Mouse (Mus musculus) C2C12 (cell line): ENCODE data around the gene Crisp2. TPM values are rescaled to one million over a fixed set of nuclear protein-coding genes. Genes with fewer than 3 reads are reported as not detected.

Experiments
- H3K27me3 ChIP-seq: one replicate; pipeline ENCODE4 v1.6.1; 2011; ENCODE audit not compliant: control insufficient read depth, insufficient read depth, insufficient read length
- H3K36me3 ChIP-seq: one replicate; pipeline ENCODE4 v1.6.1; 2011; ENCODE audit not compliant: control insufficient read depth, insufficient read depth
- H3K4me3 ChIP-seq: one replicate; pipeline ENCODE4 v1.5.1; 2011; ENCODE audit warnings: mild to moderate bottlenecking, control low read depth; ENCODE audit not compliant: poor library complexity, insufficient read depth, severe bottlenecking
- H3K79me2 ChIP-seq: one replicate; pipeline ENCODE4 v1.6.1; 2011; ENCODE audit not compliant: control insufficient read depth, insufficient read depth
- H3K79me3 ChIP-seq: one replicate; pipeline ENCODE4 v1.6.1; 2011; ENCODE audit warnings: low read depth, control low read depth
- H3ac ChIP-seq: one replicate; pipeline ENCODE3; 2011; ENCODE audit warnings: low read depth; ENCODE audit not compliant: control insufficient read depth, insufficient read length
- CEBPB ChIP-seq: IDR thresholded peaks from one replicate; pipeline ENCODE4 v1.6.1; 2011; ENCODE audit warnings: low read depth, mild to moderate bottlenecking, control low read depth, moderate library complexity
- CTCF ChIP-seq: IDR thresholded peaks from one replicate; pipeline ENCODE4 v1.5.1; 2011; ENCODE audit not compliant: control insufficient read depth, insufficient read depth, insufficient read length
- FOSL1 ChIP-seq: IDR thresholded peaks from one replicate; pipeline ENCODE4 v1.8.0; 2011; ENCODE audit warnings: mild to moderate bottlenecking, low read length; ENCODE audit not compliant: poor library complexity, insufficient read depth, severe bottlenecking
- MAX ChIP-seq: IDR thresholded peaks from one replicate; pipeline ENCODE4 v1.6.1; 2011; ENCODE audit warnings: mild to moderate bottlenecking, control low read depth
- MYOD1 ChIP-seq: IDR thresholded peaks from one replicate; pipeline ENCODE4 v1.6.1; 2011; ENCODE audit warnings: low read depth; ENCODE audit not compliant: control insufficient read depth, insufficient read length
- MYOG ChIP-seq: IDR thresholded peaks from one replicate; pipeline ENCODE4 v1.6.1; 2011; ENCODE audit not compliant: control insufficient read depth, insufficient read length; ENCODE audit errors: extremely low read depth
- USF1 ChIP-seq: IDR thresholded peaks from one replicate; pipeline ENCODE4 v1.6.1; 2011; ENCODE audit warnings: low read depth, mild to moderate bottlenecking, control low read depth, moderate library complexity
- polyA plus RNA-seq: library from polyadenylated mRNA; unstranded; fragments of >200 nt; fragmentation: generic; extraction: Trizol; gene quantifications from one replicate; pipeline ENCODE4 v1.2.1, GENCODE M21; 2012; ENCODE audit warnings: missing spikeins

Crisp2 gene
- polyA plus RNA-seq, 1 experiment = not detected

GRCm38 (mm10) chr17:40821477-40821876, 14.7 kb upstream of the Crisp2 start:
- TF ChIP-seq FOSL1 (no peak), MAX (no peak)
- H3K27me3 ChIP-seq = no peaks in the 10 kb centered on the region
- H3K79me3 ChIP-seq = no peaks in the 10 kb centered on the region
- H3K79me2 ChIP-seq = no peaks in the 10 kb centered on the region
- H3ac ChIP-seq = no peak overlapping the region
- H3K4me3 ChIP-seq = no peak overlapping the region
- H3K36me3 ChIP-seq = no peaks in the 10 kb centered on the region

- H3K27me3 ChIP-seq = no peaks in the 10 kb centered on the region
- H3K36me3 ChIP-seq = no peaks in the 10 kb centered on the region
- H3K79me3 ChIP-seq = no peaks in the 10 kb centered on the region
- no peak overlapping the region for H3ac ChIP-seq
- no peak for TF ChIP-seq CEBPB
- no peak for TF ChIP-seq CTCF
- TF ChIP-seq MAX = no peak
- TF ChIP-seq USF1 = no peak
- no peak for TF ChIP-seq FOSL1
- no peak for TF ChIP-seq MYOG
- TF ChIP-seq MYOD1 = no peak
- H3K79me2 ChIP-seq = no peaks in the 10 kb centered on the region
- H3K4me3 ChIP-seq = no peak overlapping the region
Observed at GRCm38 (mm10) chr17:40817340-40817943, 10.6 kb upstream of the Crisp2 start.

DNA sequence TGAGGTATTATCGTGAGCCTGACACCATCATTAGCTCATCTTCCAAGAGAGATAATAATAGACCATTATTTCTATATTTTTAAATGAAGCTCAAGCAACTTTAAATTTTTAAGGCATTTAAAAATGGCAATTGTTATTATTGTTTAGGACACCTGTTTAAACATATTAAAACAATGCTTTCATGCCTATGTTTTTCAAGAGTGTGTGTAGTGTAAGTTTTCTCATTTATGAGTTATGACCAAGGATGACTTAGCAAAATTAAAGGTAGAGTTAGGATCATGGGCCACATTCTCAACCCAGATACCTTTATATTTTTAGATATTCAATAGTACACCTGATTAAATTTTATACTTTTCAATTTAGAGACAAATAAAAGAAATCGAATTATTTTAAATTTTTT, 5.5 kb upstream of the Crisp2 start:
- H3K79me3 ChIP-seq = no peaks in the 10 kb centered on the region
- no peak overlapping the region for H3ac ChIP-seq
- no peaks in the 10 kb centered on the region for H3K79me2 ChIP-seq
- H3K27me3 ChIP-seq = no peaks in the 10 kb centered on the region
- H3K4me3 ChIP-seq = no peak overlapping the region
- no peaks in the 10 kb centered on the region for H3K36me3 ChIP-seq
- TF ChIP-seq CTCF (no peak), USF1 (no peak), CEBPB (no peak), MYOD1 (no peak), FOSL1 (no peak), MYOG (no peak), MAX (no peak)

DNA sequence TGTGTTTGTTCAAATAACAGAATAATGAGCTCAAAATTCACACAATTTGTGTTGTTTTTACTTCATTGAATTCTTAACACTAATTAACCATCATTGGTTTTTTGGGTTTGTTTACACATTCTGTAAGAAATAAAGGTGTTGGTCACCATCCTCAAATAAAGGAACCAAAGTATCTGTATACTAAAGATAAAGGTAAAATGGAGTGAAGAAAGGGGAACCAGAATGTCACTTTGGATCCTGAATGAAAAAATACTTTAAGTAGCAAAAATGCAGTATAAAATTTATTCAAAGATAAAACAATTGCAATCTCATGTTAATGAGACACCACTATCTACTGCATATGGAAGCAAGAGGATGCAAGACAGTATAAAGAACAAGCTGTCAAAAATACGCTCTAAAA, 4.8 kb upstream of the Crisp2 start:
- Histone ChIP-seq H3ac (no peak overlapping the region), H3K36me3 (no peaks in the 10 kb centered on the region), H3K27me3 (no peaks in the 10 kb centered on the region), H3K79me2 (no peaks in the 10 kb centered on the region), H3K79me3 (no peaks in the 10 kb centered on the region), H3K4me3 (no peak overlapping the region)
- TF ChIP-seq FOSL1 (no peak), CEBPB (no peak), CTCF (no peak), MYOD1 (no peak), MYOG (no peak), MAX (no peak), USF1 (no peak)

DNA sequence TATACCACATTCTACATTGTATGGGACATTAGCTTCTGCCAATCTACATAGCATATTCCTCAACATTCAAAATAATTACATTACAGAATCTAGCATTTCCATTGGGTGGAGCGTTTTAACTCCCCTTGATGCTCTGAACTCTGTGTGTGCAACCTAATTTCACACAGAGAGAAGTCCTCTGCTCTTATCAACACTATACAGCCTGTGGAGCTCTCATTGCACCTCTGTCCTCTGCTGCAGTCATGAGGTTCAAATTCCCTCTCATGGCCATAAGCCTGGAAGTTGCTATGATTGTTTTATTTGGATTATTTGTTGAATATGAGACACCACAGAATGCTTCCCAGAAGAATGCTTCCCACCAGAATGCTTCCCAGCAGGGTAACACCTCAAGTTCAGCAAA, 4.1 kb upstream of the Crisp2 start, which contains the start of gene Rhag:
Gene Rhag, plus strand, starts transcription at position 193 of the 400 bp plus-strand sequence.
- H3K36me3 ChIP-seq = no peaks in the 10 kb centered on the region
- no peaks in the 10 kb centered on the region for H3K79me2 ChIP-seq
- H3ac ChIP-seq = no peak within 1 kb of the TSS
- no peaks in the 10 kb centered on the region for H3K79me3 ChIP-seq
- H3K4me3 ChIP-seq = no peak within 1 kb of the TSS
- TF ChIP-seq USF1 (no peak), MYOG (no peak), MYOD1 (no peak), CTCF (no peak), FOSL1 (no peak), CEBPB (no peak), MAX (no peak)
- no peaks in the 10 kb centered on the region for H3K27me3 ChIP-seq

DNA sequence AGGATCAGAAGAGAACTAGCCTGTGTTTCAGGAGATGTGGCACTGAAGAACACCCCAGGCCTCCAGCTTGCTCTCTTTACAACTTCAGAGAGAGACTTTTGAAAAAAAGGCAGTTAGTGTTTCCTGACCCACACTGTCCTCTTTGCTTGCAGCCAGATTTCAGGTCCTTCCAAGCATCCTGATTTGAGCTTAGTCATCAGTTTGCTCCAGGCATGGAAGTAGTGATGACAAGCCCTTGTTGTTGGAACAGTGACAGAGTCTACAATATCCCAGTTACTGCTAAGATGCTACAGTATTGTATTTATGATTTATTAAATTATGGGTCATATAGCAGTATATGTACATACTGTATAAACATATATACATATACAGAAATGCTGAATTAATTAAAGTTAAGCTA, 1.3 kb upstream of the Crisp2 start:
- TF ChIP-seq CEBPB (no peak), FOSL1 (no peak), USF1 (no peak), MAX (no peak), CTCF (no peak), MYOD1 (no peak), MYOG (no peak)
- H3K36me3 ChIP-seq = no peaks in the 10 kb centered on the region
- no peaks in the 10 kb centered on the region for H3K79me3 ChIP-seq
- no peak overlapping the region for H3ac ChIP-seq
- H3K4me3 ChIP-seq = no peak overlapping the region
- no peaks in the 10 kb centered on the region for H3K27me3 ChIP-seq
- no peaks in the 10 kb centered on the region for H3K79me2 ChIP-seq
